Mouse (Mus musculus) ovary, postnatal 10 days (tissue): Measurements from ENCODE around the gene G2e3.
A peak's percentile ranks its signal among the peaks of the same experiment; 100 is the strongest.

Experiments
- DNase-seq: peaks from one replicate; pipeline ENCODE4 v3.0.0; 2022; ENCODE audit warnings: low spot score

Gene G2e3

GRCm38 (mm10) chr12:51347988-51348697, at the start of gene G2e3:
Gene G2e3 (plus strand): TSS chr12:51348061.
- peak; percentile 70 for DNase-seq

- no peak for DNase-seq
Observed at GRCm38 (mm10) chr12:51323604-51324003, 24.3 kb upstream of the G2e3 start.

GRCm38 (mm10) chr12:51326819-51327218, 21.0 kb upstream of the G2e3 start:
- no peak for DNase-seq

GRCm38 (mm10) chr12:51337014-51337413, 10.8 kb upstream of the G2e3 start:
- no peak for DNase-seq

GRCm38 (mm10) chr12:51346121-51346520, 1.7 kb upstream of the G2e3 start:
- no peak for DNase-seq

- no peak for DNase-seq
Observed at GRCm38 (mm10) chr12:51348698-51348998, 787 bp downstream of the G2e3 start.

- no peak for DNase-seq
Observed at GRCm38 (mm10) chr12:51355296-51355695, 7.4 kb downstream of the G2e3 start.

GRCm38 (mm10) chr12:51361294-51361693, 13.4 kb downstream of the G2e3 start:
- DNase-seq: no peak

- no peak for DNase-seq
Observed at GRCm38 (mm10) chr12:51362898-51363297, 15.0 kb downstream of the G2e3 start.

- DNase-seq: no peak
Observed at GRCm38 (mm10) chr12:51368504-51368903, 20.6 kb downstream of the G2e3 start.

- peak; percentile 83 for DNase-seq
Observed at GRCm38 (mm10) chr12:51377003-51377887, 29.4 kb downstream of the G2e3 start, which contains the start of gene Scfd1. Gene Scfd1 (plus strand): TSS chr12:51377510.

- no peak for DNase-seq
Observed at GRCm38 (mm10) chr12:51377888-51378190, 30.0 kb downstream of the G2e3 start.

GRCm38 (mm10) chr12:51399871-51400270, 52.0 kb downstream of the G2e3 start:
- no peak for DNase-seq

- no peak for DNase-seq
Observed at GRCm38 (mm10) chr12:51402060-51402698, 54.3 kb downstream of the G2e3 start.

GRCm38 (mm10) chr12:51403987-51404586, 56.2 kb downstream of the G2e3 start:
- no peak for DNase-seq

- no peak for DNase-seq
Observed at GRCm38 (mm10) chr12:51411362-51411761, 63.5 kb downstream of the G2e3 start.
